Mouse (Mus musculus) limb, embryonic 12.5 days (tissue): ENCODE measurements around the gene Prkar2a. TPM values are rescaled to one million over a fixed set of nuclear protein-coding genes. Genes with fewer than 3 reads are reported as not detected.
"Not testable (repeated sequence)": the region's sequence is repeated elsewhere in the genome, so short reads cannot be mapped to it uniquely, and the experiment has no call there.

ENCODE experiments used
- ATAC-seq: fragments of 200-750 bp; cut with Nextera tagmentation; 2 replicates; pipeline ENCODE4 v1.8.0; 2017; ENCODE audit warnings: low read depth, moderate TSS enrichment; ENCODE audit not compliant: insufficient number of reproducible peaks, insufficient read depth, low FRiP score, low TSS enrichment
- H3K27ac ChIP-seq: fragments of 300-500 bp; sonication (generic); 2 replicates; pipeline ENCODE4 v1.5.1; 2016; ENCODE audit warnings: mild to moderate bottlenecking, moderate library complexity
- H3K27me3 ChIP-seq: fragments of 300-500 bp; sonication (generic); 2 replicates; pipeline ENCODE4 v1.6.1; 2016; ENCODE audit warnings: mild to moderate bottlenecking, moderate library complexity
- H3K36me3 ChIP-seq: fragments of 300-500 bp; sonication (generic); 2 replicates; pipeline ENCODE4 v1.6.1; 2016; ENCODE audit warnings: mild to moderate bottlenecking, moderate library complexity
- H3K4me1 ChIP-seq: fragments of 300-500 bp; sonication (generic); replicated peaks from 2 replicates; pipeline ENCODE4 v1.6.1; 2016
- H3K4me2 ChIP-seq: fragments of 300-500 bp; sonication (generic); 2 replicates; pipeline ENCODE4 v1.6.1; 2016; ENCODE audit warnings: mild to moderate bottlenecking, moderate library complexity
- H3K4me3 ChIP-seq: fragments of 300-500 bp; sonication (generic); replicated peaks from 2 replicates; pipeline ENCODE4 v1.5.1; 2016; ENCODE audit warnings: mild to moderate bottlenecking
- H3K9ac ChIP-seq: fragments of 300-500 bp; sonication (generic); replicated peaks from 2 replicates; pipeline ENCODE4 v1.6.1; 2016; ENCODE audit warnings: mild to moderate bottlenecking, moderate library complexity
- H3K9me3 ChIP-seq: fragments of 300-500 bp; sonication (generic); 2 replicates; pipeline ENCODE4 v1.6.1; 2016; ENCODE audit warnings: mild to moderate bottlenecking, moderate library complexity
- WGBS: fragments of 180-500 bp; shearing (Covaris S2); methylation state at CpG from one replicate; pipeline ENCODE4 v1.1.7; 2016; 5-methylcytosine and 5-hydroxymethylcytosine counted together
- polyA plus RNA-seq: library from polyadenylated mRNA; unstranded; fragments of >200 nt; fragmentation: Nextera tagmentation; extraction: Ambion mirVana; gene quantifications from 2 replicates; pipeline ENCODE4 v1.2.1, GENCODE M21; 2016

Prkar2a gene
- polyA plus RNA-seq, result 34.8 and 35.5 TPM in 2 replicates

DNA sequence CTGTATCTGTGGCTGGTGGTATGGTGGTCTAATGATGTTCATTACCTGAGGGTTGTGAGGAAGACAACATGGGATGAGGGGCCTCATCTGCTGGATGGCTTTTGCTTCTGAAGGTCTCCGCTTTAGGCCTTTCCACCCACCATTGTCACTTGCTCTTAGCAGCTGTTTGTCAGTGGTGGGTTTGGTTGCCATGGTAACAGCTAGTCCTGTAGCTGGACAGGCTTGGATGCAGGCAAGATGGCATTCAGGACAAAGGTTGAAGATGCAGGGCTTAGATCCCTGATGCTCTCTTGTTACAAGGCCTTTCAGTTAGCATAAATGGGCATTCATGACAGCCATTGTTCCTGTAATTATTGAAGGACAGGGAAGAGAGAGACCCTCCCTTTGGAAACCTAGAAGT, at the start of gene Prkar2a:
TSS of gene Prkar2a (plus strand) at position 209 of the 400 bp plus-strand sequence.
- H3K4me1 ChIP-seq, result peaks cover 24% of the 10 kb centered on the region
- H3K4me3 ChIP-seq, result no peak within 1 kb of the TSS
- no peak for ATAC-seq
- no peaks in the 10 kb centered on the region for H3K27me3 ChIP-seq
- 0 out of 2 replicates have a peak within 1 kb of the TSS, but pooled peaks have one; percentile 1 for H3K9ac ChIP-seq
- peaks cover 8% of the 10 kb centered on the region for H3K36me3 ChIP-seq
- no peaks in the 10 kb centered on the region for H3K9me3 ChIP-seq
- H3K4me2 ChIP-seq, result no peak within 1 kb of the TSS
- 78% methylated on average over 1 of the region's 1 CpGs for WGBS
- no peak within 1 kb of the TSS for H3K27ac ChIP-seq

DNA sequence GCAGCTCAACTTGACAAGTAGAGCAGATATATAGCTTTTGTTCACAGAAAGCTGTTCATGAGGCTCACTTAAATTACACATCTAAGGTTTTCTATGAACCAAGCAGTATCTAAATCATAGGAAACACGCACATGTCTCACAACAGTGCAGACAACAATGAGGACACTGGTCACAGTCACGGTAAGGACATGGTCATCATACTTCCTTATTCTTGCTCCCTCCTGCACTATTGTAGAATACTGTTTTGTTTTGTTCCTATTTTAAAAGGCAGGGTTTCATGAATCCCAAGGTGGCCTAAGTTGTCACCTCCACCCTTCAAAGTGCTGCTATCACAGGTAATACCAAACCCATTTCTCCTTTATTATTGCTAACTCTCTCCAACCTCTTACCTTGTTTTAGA, 49.3 kb upstream of the Prkar2a start:
- Histone ChIP-seq H3K36me3 (peaks cover 44% of the 10 kb centered on the region), H3K4me3 (no peak overlapping the region), H3K27ac (no peak overlapping the region), H3K9ac (no peak overlapping the region), H3K27me3 (no peaks in the 10 kb centered on the region), H3K4me1 (no peaks in the 10 kb centered on the region), H3K4me2 (no peak overlapping the region), H3K9me3 (no peaks in the 10 kb centered on the region)
- no peak for ATAC-seq
- WGBS, result 98% methylated on average over 2 of the region's 2 CpGs

DNA sequence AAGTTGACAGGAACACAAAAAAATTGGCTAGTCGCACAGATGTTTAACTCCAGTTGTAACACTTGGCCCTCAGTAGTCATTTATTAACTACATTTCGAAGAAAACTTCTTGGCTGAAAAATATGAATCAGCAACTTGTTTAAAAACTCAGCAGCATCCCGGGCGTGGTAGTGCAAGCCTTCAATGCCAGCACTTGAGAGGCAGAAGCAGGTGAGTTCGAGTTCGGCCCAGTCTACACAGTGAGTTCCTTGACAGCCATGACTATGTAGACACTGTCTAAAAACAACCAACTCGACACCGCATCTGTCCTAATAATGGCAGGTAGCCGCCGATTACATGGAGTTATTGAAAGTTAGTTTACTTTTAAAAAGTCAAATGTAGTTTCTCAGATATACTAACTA, 40.9 kb upstream of the Prkar2a start:
- Histone ChIP-seq H3K4me1 (peaks cover 16% of the 10 kb centered on the region), H3K4me3 (peak overlapping the region; percentile 99), H3K27ac (no peak overlapping the region), H3K36me3 (peaks cover 3% of the 10 kb centered on the region; the same call in 1 of the 2 replicates), H3K4me2 (peak overlapping the region; percentile 77), H3K27me3 (no peaks in the 10 kb centered on the region), H3K9ac (peak overlapping the region; percentile 90), H3K9me3 (no peaks in the 10 kb centered on the region)
- no peak for ATAC-seq
- 46% methylated on average over 10 of the region's 10 CpGs for WGBS

DNA sequence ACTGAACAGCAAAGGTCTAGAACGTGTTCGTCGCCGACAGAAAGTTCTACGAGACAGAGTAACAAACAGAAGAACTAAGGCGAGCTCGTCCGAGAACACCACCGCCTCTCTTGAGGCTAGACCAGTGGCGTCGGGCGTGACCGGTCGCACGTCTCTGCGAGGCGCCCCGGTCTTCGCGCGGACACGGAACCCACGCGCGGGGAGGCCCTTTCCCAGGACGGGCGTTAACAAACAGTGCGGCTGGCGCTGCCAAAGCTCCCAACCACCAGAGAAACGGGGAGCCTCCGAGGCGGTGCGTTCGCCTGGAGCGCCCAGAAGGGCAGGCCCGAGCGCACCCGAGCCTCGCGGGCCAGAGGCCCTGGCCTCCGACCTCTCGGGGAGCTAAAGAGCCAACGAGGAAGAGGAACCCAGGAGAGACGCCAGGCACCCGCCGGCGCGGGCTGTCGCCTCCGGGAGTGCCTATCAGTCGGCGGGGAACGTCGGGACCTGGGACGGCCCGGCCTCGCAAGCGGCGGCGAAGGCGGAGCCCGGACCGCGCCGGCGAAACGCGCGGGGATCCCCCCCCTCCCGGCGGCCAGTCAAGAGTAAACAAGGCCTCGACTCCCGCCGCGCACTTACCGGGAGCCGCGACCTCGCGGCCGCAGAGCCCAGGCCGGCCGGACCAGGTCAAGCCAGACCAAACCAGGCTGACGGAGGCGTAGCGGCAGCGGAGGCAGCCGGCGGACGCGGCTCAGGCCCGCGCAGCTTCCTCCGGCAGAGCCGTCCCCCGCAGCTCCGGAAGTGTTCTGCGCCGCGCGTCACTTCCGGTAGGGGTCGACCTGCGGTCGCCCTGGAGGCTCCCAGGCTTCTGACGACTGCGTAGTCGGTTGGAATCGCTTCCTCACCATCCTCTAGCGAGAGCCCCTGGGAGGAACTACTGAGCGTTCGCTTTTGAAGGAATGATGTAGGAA, 40.2 kb upstream of the Prkar2a start, which contains the start of gene Arih2:
TSS of gene Arih2 (minus strand) at position 776 of the 950 bp plus-strand sequence.
- H3K36me3 ChIP-seq, result no peaks in the 10 kb centered on the region
- H3K4me1 ChIP-seq, result peaks cover 16% of the 10 kb centered on the region
- peak within 1 kb of the TSS; percentile 77 for H3K4me2 ChIP-seq
- no peaks in the 10 kb centered on the region for H3K27me3 ChIP-seq
- under 1% methylated on average over 110 of the region's 112 CpGs for WGBS
- peak within 1 kb of the TSS; percentile 99 for H3K4me3 ChIP-seq
- peak within 1 kb of the TSS; percentile 90 for H3K9ac ChIP-seq
- ATAC-seq, result peak; percentile 95
- H3K9me3 ChIP-seq, result no peaks in the 10 kb centered on the region
- peak within 1 kb of the TSS; percentile 90 for H3K27ac ChIP-seq

DNA sequence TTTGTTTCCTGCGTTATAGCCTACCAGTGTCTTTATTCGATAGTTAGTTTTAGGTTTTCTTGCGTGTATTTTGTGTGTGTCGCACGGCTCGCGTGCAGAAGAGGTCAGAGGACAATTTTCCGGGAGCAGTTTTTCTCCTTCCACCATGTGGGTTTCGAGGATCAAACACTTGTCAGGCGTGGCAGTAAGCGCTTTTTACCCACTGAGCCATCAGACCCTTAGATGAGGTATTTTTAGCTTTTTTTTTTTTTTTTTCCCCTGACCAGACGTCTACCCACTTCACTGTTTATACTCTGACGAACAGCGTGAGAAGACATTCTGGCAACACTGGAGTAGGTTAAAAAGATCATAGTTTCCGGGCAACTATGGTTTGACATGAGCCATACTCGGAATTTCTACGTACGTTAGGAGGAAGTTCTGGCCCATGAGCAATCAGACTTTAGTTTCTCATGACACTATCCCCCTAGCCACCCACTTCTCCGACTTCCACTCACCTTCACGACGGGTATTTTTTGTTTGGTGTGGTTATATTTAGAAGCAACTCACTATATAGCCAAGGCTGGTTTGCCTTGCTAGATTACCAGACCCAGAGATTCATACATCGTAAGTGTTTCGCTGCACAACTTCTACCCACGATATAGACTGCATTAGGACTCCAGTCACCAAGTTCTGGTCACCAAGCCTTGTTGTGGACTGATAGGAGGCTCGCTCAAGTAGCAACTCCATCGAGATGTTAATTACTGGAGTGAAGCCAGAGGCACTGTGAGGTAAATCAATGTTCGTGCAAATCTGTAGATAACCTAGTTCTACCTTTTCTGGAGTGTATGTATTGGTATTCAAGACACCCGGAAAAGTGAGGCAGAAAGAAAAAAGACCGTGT, 39.3 kb upstream of the Prkar2a start:
- Histone ChIP-seq H3K4me3 (peak overlapping the region; percentile 99), H3K9ac (peak overlapping the region; percentile 90), H3K4me1 (peaks cover 16% of the 10 kb centered on the region), H3K9me3 (no peaks in the 10 kb centered on the region), H3K4me2 (peak overlapping the region; percentile 77), H3K36me3 (no peaks in the 10 kb centered on the region), H3K27me3 (no peaks in the 10 kb centered on the region), H3K27ac (peak overlapping the region; percentile 90)
- 37% methylated on average over 29 of the region's 29 CpGs for WGBS
- ATAC-seq, result 0 out of 2 replicates have a peak, but pooled peaks have one; percentile 3

DNA sequence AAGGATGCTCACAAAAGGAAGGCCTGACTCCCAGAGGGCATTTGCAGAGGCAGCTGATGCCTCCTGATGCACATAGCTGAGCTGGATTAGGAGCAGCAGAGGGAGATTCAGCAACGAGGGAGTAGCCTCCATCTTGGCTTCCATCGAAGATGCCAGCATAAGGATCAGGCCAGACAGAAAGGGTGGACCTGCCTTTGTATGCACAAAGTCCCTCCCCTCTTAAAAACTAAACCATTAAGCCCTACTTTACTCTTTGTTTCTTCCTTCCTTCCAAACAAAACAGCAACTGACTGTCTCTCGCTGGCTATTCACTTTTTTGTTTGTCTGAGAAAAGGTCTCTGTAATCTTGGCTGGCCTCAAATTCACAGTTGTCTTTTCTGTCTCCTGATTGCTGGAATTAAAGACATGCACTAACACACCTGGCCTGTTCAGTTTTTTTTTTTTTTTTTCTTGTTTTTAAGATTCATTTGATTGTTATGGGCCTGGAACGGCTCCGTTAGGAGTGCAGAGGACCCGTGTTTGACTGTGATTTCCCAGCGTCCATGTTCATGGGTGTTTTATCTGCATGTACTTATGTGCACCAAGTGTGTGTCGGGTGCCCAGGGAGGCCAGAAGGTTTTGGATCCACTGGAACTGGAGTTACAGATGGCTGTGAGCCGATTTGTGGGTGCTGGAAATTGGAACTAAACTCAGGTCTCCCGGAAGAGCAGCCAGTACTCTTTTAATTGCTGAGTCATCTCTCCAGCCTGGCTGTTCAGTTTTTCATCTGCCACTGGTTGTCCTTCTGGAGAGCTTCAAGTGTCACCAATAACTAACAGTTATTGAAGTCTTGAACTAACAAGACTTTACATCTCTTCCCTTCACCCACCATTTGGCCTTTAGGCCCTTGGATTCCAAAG, 34.3 kb upstream of the Prkar2a start:
- H3K4me1 ChIP-seq, result peaks cover 4% of the 10 kb centered on the region
- no peak for ATAC-seq
- no peaks in the 10 kb centered on the region for H3K36me3 ChIP-seq
- H3K27ac ChIP-seq, result no peak overlapping the region
- H3K4me2 ChIP-seq, result no peak overlapping the region
- no peaks in the 10 kb centered on the region for H3K9me3 ChIP-seq
- no peak overlapping the region for H3K4me3 ChIP-seq
- 77% methylated on average over 10 of the region's 10 CpGs for WGBS
- no peak overlapping the region for H3K9ac ChIP-seq
- H3K27me3 ChIP-seq, result no peaks in the 10 kb centered on the region

DNA sequence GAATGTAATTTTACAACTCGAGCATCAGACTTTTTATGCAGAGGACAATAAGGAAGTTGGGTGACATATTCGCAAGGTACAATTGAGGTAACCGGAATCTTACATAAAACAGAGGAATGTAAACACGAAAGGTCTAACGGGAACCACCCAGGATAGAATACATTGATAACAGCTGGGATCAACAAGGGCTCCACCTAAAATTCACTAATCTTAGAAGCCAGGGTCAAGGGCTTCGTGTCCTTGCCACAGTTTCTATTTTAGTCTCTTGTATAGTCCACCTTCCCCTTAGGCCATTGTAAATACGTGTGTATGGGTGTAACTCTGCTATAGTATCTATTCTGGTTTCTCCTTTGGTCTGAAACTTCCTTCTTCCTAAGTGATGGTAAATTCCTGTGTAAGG, 33.2 kb upstream of the Prkar2a start:
- ATAC-seq, result not testable (repeated sequence)
- 81% methylated on average over 7 of the region's 7 CpGs for WGBS

DNA sequence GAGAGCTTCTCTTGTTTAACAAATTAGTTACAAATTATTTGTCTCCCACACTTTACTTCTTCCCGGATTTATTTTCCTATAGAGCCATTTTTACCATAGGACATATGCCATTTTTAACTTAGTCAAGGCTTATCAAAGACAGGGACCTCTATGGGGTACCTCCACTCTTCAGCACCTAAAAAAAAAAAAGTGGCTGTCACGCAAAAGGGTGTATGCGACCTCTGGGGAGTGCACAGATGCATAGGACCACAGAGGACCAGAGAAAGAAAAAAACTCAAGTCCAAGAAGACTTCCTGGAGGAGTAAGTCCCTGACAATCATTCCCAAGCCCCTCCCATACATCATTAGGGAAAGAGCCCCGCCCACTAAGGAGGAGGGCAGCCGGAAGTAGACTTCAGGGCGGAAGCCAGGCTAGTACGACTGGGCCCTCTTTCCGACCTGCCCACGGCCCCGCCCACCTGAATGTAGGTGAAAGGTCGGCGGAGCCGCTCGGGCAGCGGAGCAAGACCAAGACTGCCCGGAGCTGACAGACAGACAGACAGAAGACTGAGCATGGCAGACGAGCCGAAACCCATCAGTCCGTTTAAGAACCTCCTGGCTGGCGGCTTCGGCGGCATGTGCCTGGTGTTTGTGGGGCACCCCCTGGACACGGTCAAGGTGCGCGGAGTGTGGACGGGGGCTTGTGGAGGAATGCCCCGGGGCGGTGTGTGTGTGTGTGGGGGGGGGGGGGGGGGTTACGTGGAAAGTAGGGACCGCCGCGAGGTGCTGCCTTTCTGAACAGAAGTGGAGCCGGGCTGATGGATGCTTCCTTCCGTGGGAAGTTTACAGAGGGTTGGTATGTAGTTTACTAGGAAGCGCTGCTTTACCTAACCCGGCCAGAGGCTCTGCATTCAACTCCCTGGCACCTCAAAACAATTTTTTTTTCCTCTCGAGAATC, 27.2 kb upstream of the Prkar2a start, which contains the start of gene Slc25a20:
TSS of gene Slc25a20 (plus strand) at position 412 of the 936 bp plus-strand sequence.
- H3K4me1 ChIP-seq, result peaks cover 10% of the 10 kb centered on the region
- H3K9me3 ChIP-seq, result no peaks in the 10 kb centered on the region
- H3K27me3 ChIP-seq, result no peaks in the 10 kb centered on the region
- H3K27ac ChIP-seq, result no peak within 1 kb of the TSS
- 3% methylated on average over 32 of the region's 37 CpGs for WGBS
- peak within 1 kb of the TSS; percentile 79 for H3K4me2 ChIP-seq
- H3K36me3 ChIP-seq, result peaks cover 7% of the 10 kb centered on the region; the same call in 1 of the 2 replicates
- H3K4me3 ChIP-seq, result peak within 1 kb of the TSS; percentile 60
- peak within 1 kb of the TSS; percentile 67 for H3K9ac ChIP-seq
- ATAC-seq, result peak; percentile 90

More for the DNA sequence above, 33.2 kb upstream of the Prkar2a start:
- H3K4me2 ChIP-seq, H3K27ac ChIP-seq, H3K4me1 ChIP-seq, H3K9me3 ChIP-seq, H3K4me3 ChIP-seq, H3K9ac ChIP-seq, H3K36me3 ChIP-seq, H3K27me3 ChIP-seq: not testable (repeated sequence)

DNA sequence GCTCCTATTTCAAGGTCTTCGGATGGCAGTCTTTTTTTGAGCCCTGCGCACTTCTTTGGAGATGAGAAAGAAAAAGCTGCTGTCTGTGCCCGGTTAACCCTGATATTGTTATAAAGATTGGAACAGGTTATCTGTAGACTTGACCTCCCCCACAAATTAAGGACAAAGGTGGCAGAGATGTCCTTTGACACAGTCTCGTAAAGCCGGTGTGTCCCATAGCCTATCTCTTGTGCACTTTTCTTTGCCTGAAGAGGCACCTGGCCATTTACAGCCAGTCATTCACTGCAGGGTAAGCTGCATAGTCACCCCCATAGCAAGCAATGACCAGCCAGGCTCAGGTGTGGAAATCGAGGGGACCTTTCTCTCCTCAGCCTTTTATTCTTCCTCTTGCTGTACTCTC, 26.5 kb upstream of the Prkar2a start:
- peak overlapping the region; percentile 79 for H3K4me2 ChIP-seq
- H3K4me1 ChIP-seq, result peaks cover 10% of the 10 kb centered on the region
- WGBS, result 53% methylated on average over 6 of the region's 6 CpGs
- ATAC-seq, result no peak
- H3K36me3 ChIP-seq, result peaks cover 7% of the 10 kb centered on the region; the same call in 1 of the 2 replicates
- no peaks in the 10 kb centered on the region for H3K9me3 ChIP-seq
- peak overlapping the region; percentile 60 for H3K4me3 ChIP-seq
- peak overlapping the region; percentile 67; the same call in 1 of the 2 replicates for H3K9ac ChIP-seq
- no peak overlapping the region for H3K27ac ChIP-seq
- H3K27me3 ChIP-seq, result no peaks in the 10 kb centered on the region
